Mouse (Mus musculus): ENCODE results near the gene Cltc.

- TF ChIP-seq CTCF (conservative IDR thresholded peaks at IDR 0.05; ENCODE audit: low read length) (no peak), NANOG (IDR thresholded peaks at IDR 0.05; ENCODE audit: borderline replicate concordance, low read length) (no peak)
Observed at GRCm38 (mm10) chr11:86691482-86691881, 65.9 kb downstream of the Cltc start.

Measured in E14TG2a.4 (cell line).